Mouse (Mus musculus): ENCODE measurements around the gene Mad1l1. TPM values are rescaled to one million over a fixed set of nuclear protein-coding genes. Genes with fewer than 3 reads are reported as not detected.

Mad1l1 gene
- polyA plus RNA-seq, 1 experiment, result 51.5 TPM

DNA sequence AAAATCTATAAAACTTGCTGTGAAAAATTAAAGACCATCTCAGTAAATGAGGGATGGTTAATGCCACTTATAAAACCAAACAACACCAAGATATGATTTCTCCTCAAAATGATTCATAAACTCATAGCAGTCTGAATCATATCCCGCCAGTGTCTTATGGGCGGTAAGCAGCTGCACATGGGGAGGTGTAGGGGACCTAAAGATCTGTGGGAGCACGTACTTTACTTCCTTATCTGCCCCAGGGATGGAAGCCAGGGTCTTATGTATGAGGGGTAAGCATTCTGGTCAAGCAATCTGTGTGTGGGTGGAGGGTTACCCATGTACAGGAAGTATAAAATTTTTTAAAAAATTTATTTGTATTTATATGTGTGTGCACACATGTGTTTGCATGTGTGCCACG lies 135.0 kb downstream of the Mad1l1 start:
- Histone ChIP-seq H3K79me3 (ENCODE audit: low read depth) (peaks cover 6% of the 10 kb centered on the region), H3ac (ENCODE audit: control insufficient read depth, insufficient read length, low read depth) (no peak overlapping the region), H3K27me3 (ENCODE audit: control insufficient read depth, insufficient read depth, insufficient read length) (no peaks in the 10 kb centered on the region), H3K36me3 (ENCODE audit: control insufficient read depth, insufficient read depth) (no peaks in the 10 kb centered on the region), H3K79me2 (ENCODE audit: control insufficient read depth, insufficient read depth) (peaks cover 7% of the 10 kb centered on the region), H3K4me3 (ENCODE audit: insufficient read depth, poor library complexity, severe bottlenecking) (no peak overlapping the region)
- TF ChIP-seq MYOD1 (IDR thresholded peaks at IDR 0.05; ENCODE audit: control insufficient read depth, insufficient read length, low read depth), result peak; percentile 70
- no peak for TF ChIP-seq USF1 (IDR thresholded peaks at IDR 0.05; ENCODE audit: low read depth)
- no peak for TF ChIP-seq MYOG (IDR thresholded peaks at IDR 0.05; ENCODE audit: control insufficient read depth, extremely low read depth, insufficient read length)

- TF ChIP-seq CEBPB (IDR thresholded peaks at IDR 0.05; ENCODE audit: low read depth) (no peak), MAX (IDR thresholded peaks at IDR 0.05) (peak; percentile 34), USF1 (IDR thresholded peaks at IDR 0.05; ENCODE audit: low read depth) (peak; percentile 66), FOSL1 (IDR thresholded peaks at IDR 0.05; ENCODE audit: insufficient read depth, low read length, poor library complexity, severe bottlenecking) (no peak), CTCF (IDR thresholded peaks at IDR 0.05; ENCODE audit: control insufficient read depth, insufficient read depth, insufficient read length) (no peak), MYOG (IDR thresholded peaks at IDR 0.05; ENCODE audit: control insufficient read depth, extremely low read depth, insufficient read length) (no peak), MYOD1 (IDR thresholded peaks at IDR 0.05; ENCODE audit: control insufficient read depth, insufficient read length, low read depth) (no peak)
These were observed 135.6 kb downstream of the Mad1l1 start for GRCm38 (mm10) chr5:140185757-140186156.

GRCm38 (mm10) chr5:140183387-140183786 lies 138.0 kb downstream of the Mad1l1 start:
- no peak for TF ChIP-seq CEBPB (IDR thresholded peaks at IDR 0.05; ENCODE audit: low read depth)
- H3K36me3 ChIP-seq (ENCODE audit: control insufficient read depth, insufficient read depth), result no peaks in the 10 kb centered on the region
- H3K4me3 ChIP-seq (ENCODE audit: insufficient read depth, poor library complexity, severe bottlenecking), result no peak overlapping the region
- H3K79me2 ChIP-seq (ENCODE audit: control insufficient read depth, insufficient read depth), result peaks cover 7% of the 10 kb centered on the region
- peaks cover 6% of the 10 kb centered on the region for H3K79me3 ChIP-seq (ENCODE audit: low read depth)
- H3ac ChIP-seq (ENCODE audit: control insufficient read depth, insufficient read length, low read depth), result no peak overlapping the region
- H3K27me3 ChIP-seq (ENCODE audit: control insufficient read depth, insufficient read depth, insufficient read length), result no peaks in the 10 kb centered on the region

More at GRCm38 (mm10) chr5:140185757-140186156, 135.6 kb downstream of the Mad1l1 start:
- Histone ChIP-seq H3K4me3 (ENCODE audit: insufficient read depth, poor library complexity, severe bottlenecking) (no peak overlapping the region), H3ac (ENCODE audit: control insufficient read depth, insufficient read length, low read depth) (no peak overlapping the region), H3K27me3 (ENCODE audit: control insufficient read depth, insufficient read depth, insufficient read length) (no peaks in the 10 kb centered on the region), H3K36me3 (ENCODE audit: control insufficient read depth, insufficient read depth) (no peaks in the 10 kb centered on the region), H3K79me3 (ENCODE audit: low read depth) (peaks cover 6% of the 10 kb centered on the region), H3K79me2 (ENCODE audit: control insufficient read depth, insufficient read depth) (peaks cover 7% of the 10 kb centered on the region)

GRCm38 (mm10) chr5:140182351-140182750 lies 139.0 kb downstream of the Mad1l1 start:
- TF ChIP-seq MYOD1 (IDR thresholded peaks at IDR 0.05; ENCODE audit: control insufficient read depth, insufficient read length, low read depth) (no peak), CTCF (IDR thresholded peaks at IDR 0.05; ENCODE audit: control insufficient read depth, insufficient read depth, insufficient read length) (no peak), MAX (IDR thresholded peaks at IDR 0.05) (no peak), USF1 (IDR thresholded peaks at IDR 0.05; ENCODE audit: low read depth) (no peak), FOSL1 (IDR thresholded peaks at IDR 0.05; ENCODE audit: insufficient read depth, low read length, poor library complexity, severe bottlenecking) (no peak), MYOG (IDR thresholded peaks at IDR 0.05; ENCODE audit: control insufficient read depth, extremely low read depth, insufficient read length) (no peak), CEBPB (IDR thresholded peaks at IDR 0.05; ENCODE audit: low read depth) (no peak)
- Histone ChIP-seq H3ac (ENCODE audit: control insufficient read depth, insufficient read length, low read depth) (no peak overlapping the region), H3K36me3 (ENCODE audit: control insufficient read depth, insufficient read depth) (no peaks in the 10 kb centered on the region), H3K27me3 (ENCODE audit: control insufficient read depth, insufficient read depth, insufficient read length) (no peaks in the 10 kb centered on the region), H3K79me2 (ENCODE audit: control insufficient read depth, insufficient read depth) (peaks cover 7% of the 10 kb centered on the region), H3K79me3 (ENCODE audit: low read depth) (peaks cover 4% of the 10 kb centered on the region), H3K4me3 (ENCODE audit: insufficient read depth, poor library complexity, severe bottlenecking) (no peak overlapping the region)

GRCm38 (mm10) chr5:140180016-140180415 lies 141.3 kb downstream of the Mad1l1 start:
- Histone ChIP-seq H3K79me3 (ENCODE audit: low read depth) (peaks cover 3% of the 10 kb centered on the region), H3K4me3 (ENCODE audit: insufficient read depth, poor library complexity, severe bottlenecking) (no peak overlapping the region), H3K27me3 (ENCODE audit: control insufficient read depth, insufficient read depth, insufficient read length) (no peaks in the 10 kb centered on the region), H3K36me3 (ENCODE audit: control insufficient read depth, insufficient read depth) (no peaks in the 10 kb centered on the region), H3ac (ENCODE audit: control insufficient read depth, insufficient read length, low read depth) (no peak overlapping the region), H3K79me2 (ENCODE audit: control insufficient read depth, insufficient read depth) (peaks cover 7% of the 10 kb centered on the region)
- no peak for TF ChIP-seq USF1 (IDR thresholded peaks at IDR 0.05; ENCODE audit: low read depth)
- no peak for TF ChIP-seq CTCF (IDR thresholded peaks at IDR 0.05; ENCODE audit: control insufficient read depth, insufficient read depth, insufficient read length)
- no peak for TF ChIP-seq MAX (IDR thresholded peaks at IDR 0.05)
- no peak for TF ChIP-seq CEBPB (IDR thresholded peaks at IDR 0.05; ENCODE audit: low read depth)
- no peak for TF ChIP-seq MYOG (IDR thresholded peaks at IDR 0.05; ENCODE audit: control insufficient read depth, extremely low read depth, insufficient read length)
- no peak for TF ChIP-seq FOSL1 (IDR thresholded peaks at IDR 0.05; ENCODE audit: insufficient read depth, low read length, poor library complexity, severe bottlenecking)
- no peak for TF ChIP-seq MYOD1 (IDR thresholded peaks at IDR 0.05; ENCODE audit: control insufficient read depth, insufficient read length, low read depth)

GRCm38 (mm10) chr5:140178058-140178690 lies 143.2 kb downstream of the Mad1l1 start:
- Histone ChIP-seq H3K79me2 (ENCODE audit: control insufficient read depth, insufficient read depth) (peaks cover 10% of the 10 kb centered on the region), H3K79me3 (ENCODE audit: low read depth) (peaks cover 1% of the 10 kb centered on the region), H3K36me3 (ENCODE audit: control insufficient read depth, insufficient read depth) (no peaks in the 10 kb centered on the region), H3K4me3 (ENCODE audit: insufficient read depth, poor library complexity, severe bottlenecking) (no peak overlapping the region), H3ac (ENCODE audit: control insufficient read depth, insufficient read length, low read depth) (no peak overlapping the region), H3K27me3 (ENCODE audit: control insufficient read depth, insufficient read depth, insufficient read length) (no peaks in the 10 kb centered on the region)
- TF ChIP-seq CTCF (IDR thresholded peaks at IDR 0.05; ENCODE audit: control insufficient read depth, insufficient read depth, insufficient read length) (no peak), MYOG (IDR thresholded peaks at IDR 0.05; ENCODE audit: control insufficient read depth, extremely low read depth, insufficient read length) (no peak), MAX (IDR thresholded peaks at IDR 0.05) (no peak), USF1 (IDR thresholded peaks at IDR 0.05; ENCODE audit: low read depth) (no peak), CEBPB (IDR thresholded peaks at IDR 0.05; ENCODE audit: low read depth) (no peak), FOSL1 (IDR thresholded peaks at IDR 0.05; ENCODE audit: insufficient read depth, low read length, poor library complexity, severe bottlenecking) (no peak), MYOD1 (IDR thresholded peaks at IDR 0.05; ENCODE audit: control insufficient read depth, insufficient read length, low read depth) (no peak)

Measured in C2C12 (cell line).